Comparison of ENCODE assay signal across 21 mouse cellular contexts in the genomic region with DNA sequence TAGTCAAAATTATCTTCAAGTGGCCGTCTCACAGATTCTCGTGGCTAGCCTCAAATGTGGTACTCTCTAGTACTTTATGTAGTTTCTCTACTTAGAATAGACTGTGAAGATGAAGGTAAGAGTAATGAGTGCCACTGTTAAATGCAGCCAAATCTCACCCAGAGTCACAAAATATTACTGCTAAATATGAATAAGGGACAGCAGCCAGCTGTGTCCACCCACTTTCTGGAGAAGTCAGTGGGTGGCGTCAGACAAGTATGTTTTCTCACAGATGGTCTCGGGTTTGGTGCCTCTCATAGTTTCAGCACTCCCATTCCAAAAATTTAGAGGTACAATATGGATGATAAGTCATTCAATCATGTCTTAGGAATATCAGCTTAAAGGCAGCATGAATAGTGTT. TPM values are rescaled to one million over a fixed set of nuclear protein-coding genes. Genes with fewer than 3 reads are reported as not detected.
DNase-seq lines count a peak whose midpoint lies in the region; ATAC-seq lines count a peak whose summit lies in the region.
"Had no signal": no experiment of that assay in that cellular context is flagged by ENCODE, and none has a peak within 500 bp of the region (broad histone marks: within the 10 kb centered on the region; RNA-seq: fewer than 3 reads in every experiment).

No protein-coding gene starts in this region.

- no peak for DNase-seq in frontal cortex, postnatal 25 days (ENCODE audit: low spot score in 2 of 2)
- DNase-seq in left cerebral cortex, adult 18-20 months (ENCODE audit: low spot score in 2 of 2), result peak; percentile 3 to 7
- no peak for DNase-seq in left cerebral cortex, postnatal 4 days
- DNase-seq in right cerebral cortex, postnatal 25 days, result peak; percentile 5
- DNase-seq in right cerebral cortex, postnatal 4 days, result no peak
- DNase-seq in telencephalon, adult 2 months (ENCODE audit: low read depth, low spot score), result peak; percentile 52
- DNase-seq in ovary, postnatal 14 days (ENCODE audit: low spot score), result no peak
- DNase-seq: adrenal gland, adult 8-10 months; adrenal gland, postnatal 36 days; B cell, adult 2 months; cerebellum, adult 11 months; cerebellum, adult 8-10 months; cerebellum, postnatal 14 days; embryo, embryonic 11 days; gastrocnemius, adult 2 months; gastrocnemius, postnatal 25 days; heart, postnatal 36 days had no signal

- intact Hi-C loops in left cerebral cortex, postnatal 4 days (cut with DNase I), result no loop called here

- ATAC-seq in frontal cortex, adult (ENCODE audit: low TSS enrichment), result peak; percentile 80
- ATAC-seq: CD4-positive, CD25-positive, alpha-beta regulatory T cell, adult 4 months; forebrain, embryonic 14.5 days had no signal

RNA-seq across cellular contexts. Expression of gene Abca9, which starts 27.3 kb away (rescaled TPM):
- 1 to 10 TPM; 6.6 to 7.0 TPM for total RNA-seq in left cerebral cortex, adult 18-20 months (2021)
- 1 to 10 TPM; 8.6 to 9.5 TPM for total RNA-seq in left cerebral cortex, postnatal 4 days (2021)

RNA-seq across cellular contexts. Expression of gene Abca6, which starts 56.3 kb away (rescaled TPM):
- 1 to 10 TPM; 1.5 to 1.6 TPM for total RNA-seq in left cerebral cortex, adult 18-20 months (2021)
- under 1 TPM; 0.89 to 0.94 TPM for total RNA-seq in left cerebral cortex, postnatal 4 days (2021)
- total RNA-seq: G1E had no signal

Comparison
In these comparisons a context has a peak if more than half of its experiments do, and no peak if none do; other contexts are left out.
1. DNase-seq: peak in left cerebral cortex, adult 18-20 months (2 of 2), right cerebral cortex, postnatal 25 days (single experiment) and telencephalon, adult 2 months (single experiment); none in frontal cortex, postnatal 25 days (0 of 2), left cerebral cortex, postnatal 4 days (single experiment), right cerebral cortex, postnatal 4 days (single experiment) and ovary, postnatal 14 days (single experiment).